Mouse (Mus musculus): ENCODE measurements around the gene Bcat1. TPM values are rescaled to one million over a fixed set of nuclear protein-coding genes. Genes with fewer than 3 reads are reported as not detected.
"Not testable (repeated sequence)": the region's sequence is repeated elsewhere in the genome, so short reads cannot be mapped to it uniquely, and the experiment has no call there.

Gene Bcat1
- total RNA-seq, 2 experiments from 2014 or later, result 96.8 to 105 TPM

DNA sequence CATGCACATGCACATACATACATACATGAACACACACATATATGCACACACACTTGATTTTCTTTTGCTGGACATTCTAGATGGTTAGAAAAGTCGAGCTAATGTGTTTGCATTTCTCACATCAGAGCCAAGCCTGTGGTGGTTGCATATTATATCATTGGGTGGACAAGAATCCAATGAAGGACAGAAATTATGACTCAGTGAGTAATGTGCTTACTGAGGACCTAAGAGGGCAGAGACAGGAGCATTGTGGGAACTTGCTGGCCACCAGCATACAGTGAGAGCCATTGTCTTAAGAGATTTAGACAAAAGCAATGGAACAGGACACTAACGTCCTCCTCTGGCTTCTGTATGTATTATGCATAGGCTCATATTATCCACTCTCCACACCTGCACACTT lies 38.6 kb upstream of the Bcat1 start:
- H3K4me3 ChIP-seq, result no peak overlapping the region
- no peak for TF ChIP-seq CTCF (conservative IDR thresholded peaks at IDR 0.05)
- no peak for DNase-seq (ENCODE audit: low spot score in 2 of 2)
- H3K27ac ChIP-seq, result no peak overlapping the region

DNA sequence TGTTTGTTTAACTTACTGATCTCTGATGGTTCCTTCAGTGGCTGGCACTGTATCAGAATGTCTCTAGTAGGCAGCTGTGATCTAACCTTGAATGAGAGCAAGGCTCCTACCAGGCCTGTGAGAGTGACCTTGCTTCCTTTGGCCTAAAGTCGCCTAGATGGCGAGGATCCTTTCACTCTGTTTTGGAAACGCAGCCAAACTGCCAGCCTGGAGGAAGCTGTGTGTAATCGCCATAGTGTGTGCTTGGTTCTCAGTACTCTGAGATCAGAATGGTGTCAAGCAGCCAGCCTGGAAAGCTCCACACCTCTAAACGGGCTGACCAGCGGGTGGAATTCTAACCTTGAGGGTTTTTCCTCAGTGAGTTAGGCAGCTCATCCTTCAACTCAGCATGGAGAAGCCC lies 36.9 kb upstream of the Bcat1 start:
- TF ChIP-seq CTCF (conservative IDR thresholded peaks at IDR 0.05), result no peak

DNA sequence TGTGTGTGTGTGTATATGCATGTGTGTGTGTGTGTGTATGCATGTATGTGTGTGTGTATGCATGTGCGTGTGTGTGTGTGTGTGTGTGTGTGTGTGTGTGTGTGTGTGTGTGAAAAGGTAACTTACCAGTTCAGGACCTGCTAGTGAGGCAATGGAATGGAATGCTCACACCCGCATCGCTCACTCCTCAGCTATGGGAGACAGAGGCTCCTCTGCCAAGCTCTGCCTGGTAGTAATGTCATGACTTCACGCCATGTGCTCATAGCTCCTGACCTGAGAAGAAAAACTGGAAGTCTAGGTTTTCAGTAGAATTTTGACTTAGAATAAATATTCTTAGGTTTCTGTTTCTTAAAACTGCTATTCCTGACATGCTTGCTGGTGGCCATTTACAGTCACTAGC lies 34.8 kb upstream of the Bcat1 start:
- Histone ChIP-seq H3K27ac (no peak overlapping the region), H3K4me3 (no peak overlapping the region)
- no peak for DNase-seq (ENCODE audit: low spot score in 2 of 2)
- no peak for TF ChIP-seq CTCF (conservative IDR thresholded peaks at IDR 0.05)

More for the DNA sequence above, 36.9 kb upstream of the Bcat1 start:
- no peak overlapping the region for H3K4me3 ChIP-seq
- H3K27ac ChIP-seq, result no peak overlapping the region
- DNase-seq (ENCODE audit: low spot score in 2 of 2), result no peak

DNA sequence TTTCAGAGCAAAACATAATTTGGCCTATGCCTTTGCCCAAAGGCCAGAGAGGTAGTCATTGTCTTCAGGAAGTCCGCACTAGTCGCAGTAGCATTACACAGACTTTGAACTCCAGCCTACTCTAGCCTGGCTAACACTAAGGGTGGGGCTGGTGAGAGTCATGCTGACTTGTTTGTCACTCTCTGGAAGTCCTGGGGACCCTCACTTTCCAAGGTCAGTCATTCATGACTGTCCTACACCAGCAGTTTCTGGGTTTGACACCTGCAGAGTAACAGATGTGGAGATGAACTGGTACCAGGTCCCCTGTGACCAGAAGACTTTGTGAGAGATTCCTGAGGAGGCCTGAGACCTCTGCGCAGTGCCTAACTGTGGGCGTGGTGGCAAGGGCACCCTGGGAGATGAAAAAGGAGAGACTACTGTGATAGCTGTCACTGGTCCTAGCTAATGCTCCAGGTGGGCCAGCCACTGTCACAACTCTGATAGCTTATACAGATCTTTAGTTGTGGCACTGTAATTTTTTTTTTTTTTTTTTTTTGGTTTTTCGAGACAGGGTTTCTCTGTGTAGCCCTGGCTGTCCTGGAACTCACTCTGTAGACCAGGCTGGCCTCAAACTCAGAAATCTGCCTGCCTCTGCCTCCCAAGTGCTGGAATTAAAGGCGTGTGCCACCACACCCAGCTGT lies 30.3 kb upstream of the Bcat1 start:
- TF ChIP-seq CTCF (conservative IDR thresholded peaks at IDR 0.05), result no peak
- no peak for DNase-seq (ENCODE audit: low spot score in 2 of 2)

DNA sequence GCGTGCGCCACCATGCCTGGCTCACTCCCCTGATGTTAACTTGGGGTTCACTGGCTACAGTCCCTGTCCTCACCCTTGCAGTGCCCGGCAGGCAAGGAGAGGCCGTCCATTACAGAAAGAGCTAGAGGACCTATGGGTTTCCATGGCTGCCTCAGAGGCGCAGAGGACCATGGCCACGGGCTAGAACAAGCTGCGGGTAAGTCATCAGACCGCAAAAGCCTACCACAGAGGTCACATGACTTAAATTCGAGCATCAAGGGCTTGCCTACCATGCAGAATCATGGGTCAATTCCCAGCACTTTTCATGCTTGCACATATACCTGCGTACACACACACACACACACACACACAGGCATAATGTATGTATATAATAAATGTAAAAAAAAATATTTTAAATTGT lies 29.5 kb upstream of the Bcat1 start:
- Histone ChIP-seq H3K4me3 (no peak overlapping the region), H3K27ac (no peak overlapping the region)
- TF ChIP-seq CTCF (conservative IDR thresholded peaks at IDR 0.05), result no peak
- DNase-seq (ENCODE audit: low spot score in 2 of 2), result no peak

More for the DNA sequence above, 30.3 kb upstream of the Bcat1 start:
- H3K4me3 ChIP-seq, result no peak overlapping the region
- no peak overlapping the region for H3K27ac ChIP-seq

DNA sequence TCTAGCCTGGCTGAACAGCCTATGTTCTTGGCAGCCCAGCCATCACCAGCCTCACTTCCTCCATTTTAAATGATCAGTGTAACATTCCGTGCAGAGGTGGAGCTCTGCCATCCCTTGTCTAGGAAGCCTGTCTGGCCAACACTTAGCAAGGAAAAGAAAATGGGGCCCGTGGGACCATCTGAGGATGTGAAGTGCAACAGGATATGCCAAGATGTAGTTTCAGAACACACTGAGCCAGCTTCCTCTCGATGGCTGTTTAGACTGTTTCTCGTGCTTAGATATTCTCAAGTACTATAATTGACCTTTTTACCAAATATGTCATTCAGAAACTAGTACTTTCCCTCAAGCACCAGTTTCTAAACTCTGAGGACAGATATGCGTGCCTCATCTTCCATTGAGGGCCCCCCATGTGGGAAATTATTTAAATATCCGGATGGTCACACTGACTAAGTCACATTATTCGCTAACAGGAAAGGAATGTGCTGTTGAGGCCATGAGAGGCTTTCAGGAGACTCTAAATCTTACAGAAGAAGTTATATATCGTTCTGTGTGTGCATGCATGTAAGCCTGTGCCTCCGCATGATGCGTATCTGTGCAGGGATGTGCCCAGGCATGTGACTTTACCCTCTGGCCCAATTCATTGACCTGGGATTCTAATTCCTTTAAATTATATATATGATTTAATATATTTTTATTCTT lies 28.4 kb upstream of the Bcat1 start:
- no peak for TF ChIP-seq CTCF (conservative IDR thresholded peaks at IDR 0.05)
- no peak for DNase-seq (ENCODE audit: low spot score in 2 of 2)
- no peak overlapping the region for H3K4me3 ChIP-seq
- H3K27ac ChIP-seq, result no peak overlapping the region

DNA sequence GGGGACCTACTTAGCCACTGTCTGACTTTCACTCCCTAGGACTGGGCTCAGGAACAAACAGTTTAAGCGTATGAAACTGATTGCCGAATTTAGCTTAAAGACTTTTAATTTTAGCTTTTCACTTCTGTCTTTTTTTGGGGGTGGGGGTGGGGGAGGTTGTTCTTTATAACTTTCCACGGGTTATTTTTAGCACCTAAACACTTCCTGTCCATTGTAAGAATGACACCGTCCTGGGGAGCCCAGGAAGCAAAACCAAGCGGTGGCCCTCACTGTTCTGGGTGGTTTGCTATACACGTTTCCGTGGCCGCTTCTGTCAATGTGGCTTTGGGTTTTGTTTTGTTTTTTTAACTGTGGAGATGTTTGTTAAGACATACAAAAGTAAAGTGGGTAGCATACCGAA lies 24.9 kb upstream of the Bcat1 start:
- no peak for TF ChIP-seq CTCF (conservative IDR thresholded peaks at IDR 0.05)
- H3K4me3 ChIP-seq, result no peak overlapping the region
- H3K27ac ChIP-seq, result no peak overlapping the region
- DNase-seq (ENCODE audit: low spot score in 2 of 2), result no peak

DNA sequence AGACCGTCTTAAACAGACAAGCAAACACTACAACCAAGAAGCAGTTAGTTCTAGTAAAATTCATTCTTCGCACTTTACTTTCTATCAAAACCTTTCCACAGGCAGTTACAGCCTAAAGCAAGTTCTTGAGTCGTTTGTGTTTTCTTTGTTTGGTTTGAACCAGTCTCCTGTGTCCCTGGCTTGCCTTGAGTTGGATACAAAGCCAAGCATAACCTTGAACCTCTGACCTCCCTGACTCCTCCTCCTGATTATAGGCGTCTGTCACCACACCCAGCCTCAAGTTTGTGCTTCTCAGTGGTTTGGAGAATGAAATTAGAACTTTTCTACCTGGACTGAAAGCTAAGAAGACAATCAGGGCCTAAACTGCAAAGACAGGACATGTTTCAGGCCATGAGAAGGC lies 18.4 kb upstream of the Bcat1 start:
- no peak for TF ChIP-seq CTCF (conservative IDR thresholded peaks at IDR 0.05)
- DNase-seq (ENCODE audit: low spot score in 2 of 2), result no peak
- no peak overlapping the region for H3K4me3 ChIP-seq
- no peak overlapping the region for H3K27ac ChIP-seq

DNA sequence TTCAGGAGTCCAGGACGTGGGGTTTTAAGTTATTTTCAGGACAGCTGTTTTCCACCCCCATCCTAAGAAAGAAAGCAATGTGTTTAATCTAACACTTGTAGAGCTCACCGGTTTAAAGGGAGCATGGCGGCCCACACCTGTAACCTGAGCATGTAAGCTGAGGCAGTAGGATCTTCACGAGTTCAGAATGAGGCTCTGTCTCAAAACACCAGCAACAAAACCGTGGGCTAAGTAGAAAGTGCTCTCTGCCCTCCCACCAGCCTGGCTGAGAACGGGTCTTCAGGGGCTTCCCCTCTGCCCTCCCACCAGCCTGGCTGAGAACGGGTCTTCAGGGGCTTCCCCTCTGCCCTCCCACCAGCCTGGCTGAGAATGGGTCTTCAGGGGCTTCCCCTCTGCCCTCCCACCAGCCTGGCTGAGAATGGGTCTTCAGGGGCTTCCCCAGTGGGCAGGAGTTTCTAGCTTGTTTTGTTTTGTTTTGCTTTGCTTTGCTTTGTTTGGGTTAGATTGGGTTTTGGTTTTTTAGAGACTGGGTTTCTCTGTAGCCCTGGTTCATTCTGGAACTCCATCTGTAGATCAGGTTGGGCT lies 17.1 kb upstream of the Bcat1 start:
- not testable (repeated sequence) for H3K27ac ChIP-seq; DNase-seq (ENCODE audit: low spot score in 2 of 2); H3K4me3 ChIP-seq

DNA sequence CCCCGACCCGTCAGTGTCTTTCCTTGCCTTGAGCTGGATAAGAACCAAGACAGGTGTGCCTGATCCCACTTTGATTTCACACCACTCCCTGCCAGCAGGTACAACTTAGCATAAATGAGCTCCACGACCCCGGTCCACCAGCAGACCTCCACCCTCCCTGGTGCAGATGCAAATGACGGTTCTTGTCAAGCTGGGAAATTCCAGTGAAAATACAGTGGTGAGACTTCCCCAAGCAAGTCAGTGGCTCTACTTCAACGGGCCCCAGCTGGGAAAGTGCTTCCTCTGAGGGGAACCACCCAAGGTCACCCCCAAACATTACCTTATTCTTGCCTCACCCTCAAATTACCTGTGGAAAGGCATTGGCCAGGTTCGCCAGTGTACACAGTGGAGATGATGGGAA lies 16.0 kb upstream of the Bcat1 start:
- no peak overlapping the region for H3K4me3 ChIP-seq
- TF ChIP-seq CTCF (conservative IDR thresholded peaks at IDR 0.05), result no peak
- no peak overlapping the region for H3K27ac ChIP-seq
- DNase-seq (ENCODE audit: low spot score in 2 of 2), result no peak

DNA sequence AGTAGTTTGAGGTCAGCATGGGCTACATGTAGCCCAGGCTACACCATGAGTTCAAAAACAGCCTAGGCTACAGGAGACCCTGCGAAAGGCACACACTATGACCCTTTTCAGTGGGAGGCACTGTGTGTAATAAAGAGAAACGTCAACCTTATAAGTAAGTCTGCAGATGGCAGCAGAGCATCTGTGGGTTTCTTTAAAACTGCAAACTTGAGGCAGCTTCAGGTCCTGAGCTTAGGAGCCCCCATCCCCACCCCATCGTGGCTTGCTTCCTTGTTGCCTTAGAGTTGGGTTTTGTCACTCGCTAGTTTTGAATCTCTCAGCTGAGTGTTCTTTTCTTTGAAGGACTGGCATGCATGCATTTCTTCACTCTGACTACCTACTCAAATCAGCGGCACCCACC lies 14.9 kb upstream of the Bcat1 start:
- H3K4me3 ChIP-seq, result no peak overlapping the region

DNA sequence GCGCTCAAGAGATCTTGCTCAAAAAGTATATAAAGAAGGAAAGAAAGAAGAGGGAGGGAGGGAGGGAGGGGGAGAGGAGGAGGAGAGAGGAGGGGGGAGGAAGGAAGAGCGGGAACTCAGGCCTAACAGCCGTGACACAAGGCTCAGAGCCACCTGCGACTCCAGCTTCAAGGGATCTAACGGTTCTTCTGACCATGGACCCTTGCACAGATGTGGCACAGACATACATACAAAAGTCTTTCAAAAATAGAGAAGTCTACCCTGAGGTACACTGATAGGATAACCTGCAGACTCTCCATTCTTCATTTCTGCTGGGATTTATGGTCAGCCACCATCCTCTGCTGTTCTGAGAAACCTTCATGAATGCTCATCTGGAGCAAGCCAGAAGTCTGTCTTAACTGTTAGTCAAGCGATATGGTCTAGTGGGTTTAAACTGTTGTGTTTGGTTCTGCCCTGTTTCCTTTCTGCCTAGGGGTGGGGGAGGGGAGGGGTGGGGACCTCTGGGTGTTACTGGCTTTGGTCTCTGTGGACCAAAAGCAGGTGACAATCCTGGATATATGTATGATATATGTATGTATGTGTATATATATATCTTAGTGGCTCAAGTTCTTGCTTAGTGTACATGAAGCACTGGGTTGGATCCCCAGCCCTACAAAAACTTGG lies 14.3 kb upstream of the Bcat1 start:
- H3K27ac ChIP-seq, result no peak overlapping the region
- DNase-seq (ENCODE audit: low spot score in 2 of 2), result no peak
- H3K4me3 ChIP-seq, result no peak overlapping the region
- TF ChIP-seq CTCF (conservative IDR thresholded peaks at IDR 0.05), result no peak

More for the DNA sequence above, 14.9 kb upstream of the Bcat1 start:
- TF ChIP-seq CTCF (conservative IDR thresholded peaks at IDR 0.05), result no peak
- no peak overlapping the region for H3K27ac ChIP-seq
- no peak for DNase-seq (ENCODE audit: low spot score in 2 of 2)

DNA sequence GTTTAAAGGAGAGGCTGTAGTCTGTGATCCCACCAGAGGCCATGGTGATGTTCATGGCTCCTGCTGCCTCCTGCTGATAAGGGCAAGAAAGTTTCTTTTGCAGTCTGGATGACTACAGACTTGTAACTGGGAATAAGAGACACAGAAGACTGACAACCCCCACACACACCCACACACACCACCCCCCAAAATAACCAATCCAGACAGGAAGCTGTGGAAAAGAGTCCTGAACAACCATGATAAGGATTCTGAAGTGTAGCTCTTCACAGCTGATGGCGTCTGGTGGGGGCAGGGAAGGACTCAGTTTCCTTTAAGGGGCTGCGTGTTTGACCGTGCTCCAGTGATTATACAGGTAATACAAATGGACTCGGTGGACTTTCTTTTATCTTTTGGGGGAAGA lies 13.4 kb upstream of the Bcat1 start:
- Histone ChIP-seq H3K27ac (no peak overlapping the region), H3K4me3 (no peak overlapping the region)
- no peak for TF ChIP-seq CTCF (conservative IDR thresholded peaks at IDR 0.05)
- DNase-seq (ENCODE audit: low spot score in 2 of 2), result no peak
